Mouse (Mus musculus) testis, adult 2 months (tissue): ENCODE results near the gene Ppip5k1. TPM values are rescaled to one million over a fixed set of nuclear protein-coding genes. Genes with fewer than 3 reads are reported as not detected.
"Not testable (repeated sequence)": the region's sequence is repeated elsewhere in the genome, so short reads cannot be mapped to it uniquely, and the experiment has no call there.

ENCODE experiments used
- H3K27ac ChIP-seq: fragments of 200-500 bp; 2 replicates; pipeline ENCODE4 v1.5.1; 2012; ENCODE audit warnings: low read depth, low read length; ENCODE audit not compliant: control insufficient read depth, insufficient read depth
- H3K27me3 ChIP-seq: fragments of 200-500 bp; 2 replicates; pipeline ENCODE4 v1.6.1; 2012; ENCODE audit warnings: mild to moderate bottlenecking, low read length, moderate library complexity; ENCODE audit not compliant: control insufficient read depth, insufficient read depth
- H3K36me3 ChIP-seq: fragments of 200-500 bp; 2 replicates; pipeline ENCODE4 v1.6.1; 2012; ENCODE audit warnings: mild to moderate bottlenecking, low read length; ENCODE audit not compliant: control insufficient read depth, insufficient read depth
- H3K4me1 ChIP-seq: fragments of 200-500 bp; 2 replicates; pipeline ENCODE4 v1.6.1; 2012; ENCODE audit warnings: low read length; ENCODE audit not compliant: control insufficient read depth, insufficient read depth
- H3K4me3 ChIP-seq: fragments of 200-500 bp; 2 replicates; pipeline ENCODE4 v1.5.1; 2012; ENCODE audit warnings: low read depth, mild to moderate bottlenecking, low read length, moderate library complexity, mixed read lengths; ENCODE audit not compliant: control insufficient read depth
- CTCF ChIP-seq: fragments of 200-500 bp; IDR thresholded peaks from 2 replicates; pipeline ENCODE4 v1.5.1; 2012; ENCODE audit warnings: low read depth, mild to moderate bottlenecking, inconsistent platforms, low read length, moderate library complexity; ENCODE audit not compliant: control insufficient read depth, insufficient read depth, insufficient replicate concordance
- POLR2A ChIP-seq: fragments of 200-500 bp; IDR thresholded peaks from 2 replicates; pipeline ENCODE4 v1.6.1; 2012; ENCODE audit warnings: low read depth, mild to moderate bottlenecking, inconsistent platforms, low read length, moderate library complexity; ENCODE audit not compliant: control insufficient read depth
- polyA plus RNA-seq: library from polyadenylated mRNA; depleted of rRNA; stranded (reverse); fragments of >200 nt; gene quantifications from 2 replicates; pipeline ENCODE4 v1.2.3, GENCODE M21; 2012; rRNA removed

Gene Ppip5k1
- polyA plus RNA-seq: 29.7 and 33.1 TPM in 2 replicates

- peak within 1 kb of the TSS; percentile 92 for H3K4me3 ChIP-seq
- peaks cover 15% of the 10 kb centered on the region for H3K4me1 ChIP-seq
- no peaks in the 10 kb centered on the region for H3K36me3 ChIP-seq
- 0 out of 2 replicates have a peak, but pooled peaks cover 2% of the 10 kb centered on the region for H3K27me3 ChIP-seq
- TF ChIP-seq CTCF (peak; percentile 99), POLR2A (0 out of 2 replicates have a peak, but pooled peaks have one; percentile 8)
- H3K27ac ChIP-seq: peak within 1 kb of the TSS; percentile 68
These were observed at the start of gene Ppip5k1 for GRCm38 (mm10) chr2:121354820-121355592. Ppip5k1 (minus strand) TSS chr2:121355396.

GRCm38 (mm10) chr2:121403296-121403695 lies 48.1 kb upstream of the Ppip5k1 start:
- H3K27ac ChIP-seq: no peak overlapping the region
- TF ChIP-seq CTCF (no peak), POLR2A (no peak)
- no peaks in the 10 kb centered on the region for H3K27me3 ChIP-seq
- H3K4me3 ChIP-seq: no peak overlapping the region
- no peaks in the 10 kb centered on the region for H3K4me1 ChIP-seq
- H3K36me3 ChIP-seq: no peaks in the 10 kb centered on the region

- H3K36me3 ChIP-seq: no peaks in the 10 kb centered on the region; the same call in 1 of the 2 replicates
- TF ChIP-seq POLR2A (no peak), CTCF (no peak)
These were observed 41.4 kb upstream of the Ppip5k1 start for GRCm38 (mm10) chr2:121396624-121397023.

GRCm38 (mm10) chr2:121386961-121387575 lies 31.9 kb upstream of the Ppip5k1 start, which contains the start of gene Strc:
Strc (minus strand) TSS chr2:121387168.
- not testable (repeated sequence) for H3K27ac ChIP-seq, H3K27me3 ChIP-seq, H3K4me3 ChIP-seq, H3K36me3 ChIP-seq, H3K4me1 ChIP-seq

More at GRCm38 (mm10) chr2:121396624-121397023, 41.4 kb upstream of the Ppip5k1 start:
- no peaks in the 10 kb centered on the region for H3K27me3 ChIP-seq
- no peak overlapping the region for H3K4me3 ChIP-seq
- no peak overlapping the region for H3K27ac ChIP-seq
- H3K4me1 ChIP-seq: no peaks in the 10 kb centered on the region

- H3K4me1 ChIP-seq: peaks cover 6% of the 10 kb centered on the region
- H3K36me3 ChIP-seq: no peaks in the 10 kb centered on the region
- no peak overlapping the region for H3K4me3 ChIP-seq
- TF ChIP-seq POLR2A (no peak), CTCF (no peak)
- H3K27ac ChIP-seq: no peak overlapping the region
- H3K27me3 ChIP-seq: no peaks in the 10 kb centered on the region
These were observed 19.6 kb upstream of the Ppip5k1 start for GRCm38 (mm10) chr2:121374766-121375165.

GRCm38 (mm10) chr2:121372266-121372665 lies 17.1 kb upstream of the Ppip5k1 start:
- Histone ChIP-seq H3K4me3 (no peak overlapping the region), H3K4me1 (peaks cover 6% of the 10 kb centered on the region), H3K27ac (no peak overlapping the region), H3K27me3 (no peaks in the 10 kb centered on the region), H3K36me3 (no peaks in the 10 kb centered on the region)
- TF ChIP-seq POLR2A (no peak), CTCF (no peak)

GRCm38 (mm10) chr2:121370921-121371320 lies 15.7 kb upstream of the Ppip5k1 start:
- Histone ChIP-seq H3K36me3 (no peaks in the 10 kb centered on the region), H3K4me3 (no peak overlapping the region), H3K27ac (no peak overlapping the region), H3K4me1 (no peaks in the 10 kb centered on the region), H3K27me3 (no peaks in the 10 kb centered on the region)
- no peak for TF ChIP-seq POLR2A
- no peak for TF ChIP-seq CTCF
